Mouse (Mus musculus): Measurements from ENCODE around the gene Sdhaf1. TPM values are rescaled to one million over a fixed set of nuclear protein-coding genes. Genes with fewer than 3 reads are reported as not detected.

The Sdhaf1 gene
- polyA plus RNA-seq (2015; fragmentation: Nextera tagmentation; extraction: Ambion mirVana), result 21.2 and 23.6 TPM in 2 replicates

DNA sequence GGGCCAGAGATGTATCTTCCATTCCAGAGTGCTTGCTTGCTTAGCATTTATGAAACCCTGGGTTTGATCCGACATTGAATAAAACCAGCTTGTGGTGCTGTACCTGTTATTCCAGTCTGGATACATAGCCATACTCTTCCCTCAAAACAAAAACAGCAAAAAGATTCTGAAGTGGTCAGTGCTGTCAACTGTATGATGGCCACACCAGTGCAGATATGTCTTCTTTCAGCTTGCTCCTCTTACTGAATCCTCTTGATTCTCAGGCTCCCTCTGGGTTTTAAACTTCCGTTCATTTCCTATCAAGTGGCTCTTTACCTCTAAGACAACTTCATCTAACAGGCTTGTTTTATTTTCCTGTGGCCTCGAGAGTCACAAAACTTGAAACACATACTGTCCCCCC, at the start of gene Sdhaf1:
Sdhaf1 (minus strand) TSS at position 101 of the 400 bp plus-strand sequence.
- H3K4me3 ChIP-seq (replicated peaks), result peak within 1 kb of the TSS; percentile 81
- peak within 1 kb of the TSS; percentile 44; the same call in 1 of the 2 replicates for H3K9ac ChIP-seq (replicated peaks)
- peak within 1 kb of the TSS; percentile 80 for H3K27ac ChIP-seq
- H3K36me3 ChIP-seq, result no peaks in the 10 kb centered on the region
- peak within 1 kb of the TSS; percentile 87 for H3K4me2 ChIP-seq (replicated peaks)
- H3K9me3 ChIP-seq, result no peaks in the 10 kb centered on the region
- no peak for ATAC-seq
- H3K27me3 ChIP-seq, result peaks cover 12% of the 10 kb centered on the region; the same call in 1 of the 2 replicates
- peaks cover 18% of the 10 kb centered on the region for H3K4me1 ChIP-seq (replicated peaks)
- 83% methylated on average over 3 of the region's 3 CpGs for WGBS

DNA sequence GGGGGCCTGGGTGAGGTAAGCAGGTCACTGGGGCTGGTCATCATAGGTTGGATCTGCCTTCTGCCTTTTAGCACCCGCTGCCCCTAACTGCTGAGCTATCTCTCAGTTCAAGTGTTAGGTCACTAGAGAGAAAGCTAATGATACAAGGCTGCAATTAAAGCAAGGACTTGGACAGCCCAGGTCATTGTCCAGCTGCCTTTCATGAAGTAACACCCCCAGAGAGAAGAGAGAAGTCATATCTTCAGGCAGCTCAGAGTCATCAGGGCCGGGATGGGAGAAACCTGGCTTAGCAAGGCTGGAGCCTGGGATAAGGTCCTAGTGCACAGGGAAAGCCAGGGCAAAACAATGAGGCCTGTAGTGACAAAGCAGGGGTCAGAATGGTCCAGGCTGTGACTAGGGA, 43.8 kb upstream of the Sdhaf1 start:
- no peak overlapping the region for H3K27ac ChIP-seq
- no peak for ATAC-seq
- H3K4me1 ChIP-seq (replicated peaks), result peaks cover 9% of the 10 kb centered on the region
- H3K4me3 ChIP-seq (replicated peaks), result no peak overlapping the region
- no peak overlapping the region for H3K4me2 ChIP-seq (replicated peaks)
- H3K27me3 ChIP-seq, result peaks cover 8% of the 10 kb centered on the region
- H3K9ac ChIP-seq (replicated peaks), result 0 out of 2 replicates have a peak overlapping the region, but pooled peaks have one; percentile 1
- 81% methylated on average over 2 of the region's 2 CpGs for WGBS
- no peaks in the 10 kb centered on the region for H3K36me3 ChIP-seq
- no peaks in the 10 kb centered on the region for H3K9me3 ChIP-seq

DNA sequence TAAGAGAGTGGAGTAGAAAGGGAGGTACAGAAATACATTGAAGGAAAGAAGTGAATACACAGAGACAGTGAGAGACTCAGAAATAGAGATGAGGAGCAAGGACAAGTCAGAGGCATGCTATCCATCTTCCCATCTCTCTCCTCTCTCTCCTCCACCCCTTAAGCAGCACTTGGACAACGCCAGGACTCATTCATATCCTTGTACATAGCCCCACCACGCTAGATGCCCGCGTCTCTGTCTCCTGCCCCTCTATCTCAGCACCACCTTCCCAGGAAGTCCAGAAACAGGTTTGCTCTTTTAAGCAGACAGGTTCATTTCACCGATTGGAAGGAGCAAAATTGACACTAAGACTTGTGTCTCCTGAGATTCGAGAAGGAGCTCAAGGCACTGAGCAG, 39.6 kb upstream of the Sdhaf1 start:
- Histone ChIP-seq H3K27ac (no peak overlapping the region; the same call in 1 of the 2 replicates), H3K4me1 (replicated peaks) (peaks cover 51% of the 10 kb centered on the region), H3K4me3 (replicated peaks) (peak overlapping the region; percentile 82), H3K9ac (replicated peaks) (peak overlapping the region; percentile 96), H3K36me3 (peaks cover 19% of the 10 kb centered on the region), H3K4me2 (replicated peaks) (peak overlapping the region; percentile 88), H3K9me3 (no peaks in the 10 kb centered on the region), H3K27me3 (peaks cover 8% of the 10 kb centered on the region)
- ATAC-seq, result peak; percentile 63
- 74% methylated on average over 6 of the region's 6 CpGs for WGBS

DNA sequence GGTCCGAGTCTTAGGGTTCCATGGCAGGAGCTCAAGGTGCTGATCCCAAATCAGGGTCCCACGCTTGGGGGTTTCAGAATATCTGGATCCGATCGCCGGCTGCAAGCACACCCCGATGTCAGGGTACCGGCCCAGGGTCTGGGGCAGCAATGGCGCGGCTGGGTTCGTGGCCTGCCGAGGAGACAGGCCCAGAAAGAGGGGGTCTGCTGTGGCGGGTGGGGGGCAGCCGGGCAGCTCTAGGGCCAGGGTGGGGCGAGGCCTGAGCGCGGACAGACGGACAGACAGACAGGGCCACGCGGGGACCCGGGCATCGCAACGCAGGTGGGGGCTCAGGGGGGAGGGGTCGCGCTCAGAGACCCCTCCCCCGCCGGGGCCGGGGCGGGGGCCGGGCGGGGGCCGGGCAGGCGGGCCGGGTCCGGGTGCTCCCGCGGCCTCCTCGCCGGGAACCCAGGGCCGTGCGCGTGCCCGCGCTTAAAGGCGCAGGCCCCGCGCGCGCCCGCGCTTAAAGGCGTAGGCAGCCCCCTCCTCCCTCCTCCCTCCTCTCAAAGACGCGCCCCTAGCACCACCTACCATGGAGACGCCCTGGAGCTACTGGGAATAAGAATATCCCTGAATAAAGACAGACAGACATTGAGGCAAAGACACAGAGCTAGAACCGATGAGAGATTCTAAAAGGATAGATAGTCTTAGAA, 39.1 kb upstream of the Sdhaf1 start, which contains the start of gene Lrfn3:
Lrfn3 (minus strand) TSS at position 121 of the 692 bp plus-strand sequence.
- WGBS, result 1% methylated on average over 47 of the region's 55 CpGs

DNA sequence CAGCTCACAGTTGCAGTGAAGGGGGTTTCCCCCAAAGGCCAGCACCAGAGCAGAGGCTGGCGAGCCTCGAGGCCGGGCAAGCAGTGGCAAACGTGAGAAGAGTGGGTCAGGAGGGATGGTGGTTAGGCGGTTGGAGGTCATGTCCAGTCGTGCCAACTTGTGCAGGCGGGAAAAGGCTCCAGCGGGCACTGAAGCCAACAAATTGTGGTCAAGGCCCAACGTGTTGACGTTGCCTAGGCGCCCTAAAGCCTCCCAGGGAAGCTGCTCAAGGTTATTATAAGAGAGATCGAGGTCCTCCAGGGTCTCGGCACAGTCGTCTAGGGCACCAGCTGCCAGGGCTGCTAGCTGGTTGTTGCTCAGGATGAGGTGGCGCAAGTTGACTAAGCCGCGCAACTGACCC, 36.3 kb upstream of the Sdhaf1 start:
- Histone ChIP-seq H3K27ac (no peak overlapping the region), H3K4me2 (replicated peaks) (peak overlapping the region; percentile 88), H3K27me3 (peaks cover 8% of the 10 kb centered on the region), H3K9me3 (no peaks in the 10 kb centered on the region), H3K4me3 (replicated peaks) (no peak overlapping the region), H3K36me3 (peaks cover 49% of the 10 kb centered on the region), H3K9ac (replicated peaks) (no peak overlapping the region), H3K4me1 (replicated peaks) (peaks cover 72% of the 10 kb centered on the region)
- WGBS, result 94% methylated on average over 17 of the region's 17 CpGs
- no peak for ATAC-seq

More for the DNA sequence above, 39.1 kb upstream of the Sdhaf1 start, which contains the start of gene Lrfn3:
- H3K9me3 ChIP-seq, result no peaks in the 10 kb centered on the region
- H3K4me3 ChIP-seq (replicated peaks), result peak within 1 kb of the TSS; percentile 82
- peak within 1 kb of the TSS; percentile 64 for H3K27ac ChIP-seq
- peaks cover 24% of the 10 kb centered on the region for H3K36me3 ChIP-seq
- H3K27me3 ChIP-seq, result peaks cover 8% of the 10 kb centered on the region
- peak within 1 kb of the TSS; percentile 88 for H3K4me2 ChIP-seq (replicated peaks)
- ATAC-seq, result peak; percentile 76
- H3K4me1 ChIP-seq (replicated peaks), result peaks cover 56% of the 10 kb centered on the region
- peak within 1 kb of the TSS; percentile 96 for H3K9ac ChIP-seq (replicated peaks)

DNA sequence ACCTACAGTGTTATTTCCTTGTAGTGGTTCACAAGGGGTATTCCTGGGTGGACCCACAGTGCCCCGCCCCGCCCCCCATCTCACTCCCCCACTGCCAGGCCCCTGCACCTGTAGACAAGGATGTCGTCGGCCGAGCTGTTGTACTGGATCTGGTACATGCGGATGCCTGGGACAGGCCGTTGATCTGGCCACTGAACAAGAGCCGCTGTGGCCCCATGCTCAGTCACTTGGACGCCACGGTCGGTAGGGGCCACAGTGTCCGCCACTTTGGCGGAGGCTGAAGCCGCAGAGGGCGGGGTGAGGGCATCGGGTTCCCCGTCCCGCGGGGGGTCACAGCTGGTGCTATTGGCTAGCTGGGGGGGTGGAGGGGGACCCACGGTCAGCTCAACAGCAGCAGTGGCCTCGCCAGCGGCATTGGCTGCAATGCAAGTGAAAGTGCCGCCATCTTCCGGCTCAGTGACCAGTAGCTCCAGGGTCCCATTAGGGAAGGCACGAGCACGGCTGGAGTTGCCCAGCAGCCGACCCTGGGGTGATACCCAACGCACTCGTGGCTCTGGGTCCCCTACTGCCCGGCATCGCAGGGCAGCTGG, 35.7 kb upstream of the Sdhaf1 start:
- no peak overlapping the region for H3K4me3 ChIP-seq (replicated peaks)
- H3K9me3 ChIP-seq, result no peaks in the 10 kb centered on the region
- 91% methylated on average over 31 of the region's 31 CpGs for WGBS
- H3K27me3 ChIP-seq, result peaks cover 4% of the 10 kb centered on the region; the same call in 1 of the 2 replicates
- peaks cover 56% of the 10 kb centered on the region for H3K36me3 ChIP-seq
- ATAC-seq, result no peak
- H3K27ac ChIP-seq, result no peak overlapping the region
- H3K4me1 ChIP-seq (replicated peaks), result peaks cover 76% of the 10 kb centered on the region
- peak overlapping the region; percentile 32; the same call in 1 of the 2 replicates for H3K9ac ChIP-seq (replicated peaks)
- peak overlapping the region; percentile 20 for H3K4me2 ChIP-seq (replicated peaks)

DNA sequence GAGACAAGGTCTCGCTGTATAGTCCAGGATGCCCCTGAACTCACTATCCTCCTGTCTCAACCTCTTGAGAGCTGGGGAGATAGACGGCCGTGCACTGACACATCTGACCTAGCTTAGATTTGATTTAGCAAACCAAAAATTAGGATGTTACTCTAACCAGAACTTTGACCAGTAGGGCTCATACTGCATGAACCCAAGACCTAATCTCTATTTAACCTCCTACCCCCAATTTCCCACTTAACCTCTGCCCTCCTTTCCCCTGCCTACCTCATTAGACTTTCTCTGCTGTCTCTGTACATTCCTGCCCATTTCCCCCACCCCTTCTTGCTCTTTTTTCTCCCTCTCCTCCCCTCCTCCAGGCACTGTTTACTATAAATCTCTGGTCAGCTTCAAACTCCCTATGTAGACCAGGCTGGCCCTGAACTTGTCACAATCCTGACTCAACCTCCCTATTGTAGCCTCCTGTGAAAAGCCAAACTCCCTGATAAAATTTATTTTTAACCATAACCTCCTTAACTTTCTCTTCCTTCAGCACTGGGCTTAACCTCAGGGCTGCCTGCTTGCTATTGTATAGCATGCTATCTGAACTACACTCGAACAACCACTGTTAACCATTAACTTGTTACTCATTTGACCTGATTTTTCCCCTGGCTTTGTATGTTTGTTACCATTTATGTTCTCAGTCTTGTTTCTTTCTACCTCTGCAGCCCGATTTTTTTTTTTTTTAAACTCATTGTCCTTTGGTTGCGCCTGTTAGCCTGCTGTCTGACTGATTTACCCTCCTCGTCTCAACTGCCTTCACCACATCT, 34.9 kb upstream of the Sdhaf1 start:
- H3K9me3 ChIP-seq, result no peaks in the 10 kb centered on the region
- no peak overlapping the region for H3K4me3 ChIP-seq (replicated peaks)
- H3K9ac ChIP-seq (replicated peaks), result peak overlapping the region; percentile 41; the same call in 1 of the 2 replicates
- WGBS, result 68% methylated on average over 7 of the region's 7 CpGs
- no peak overlapping the region for H3K27ac ChIP-seq
- H3K27me3 ChIP-seq, result no peaks in the 10 kb centered on the region
- peak overlapping the region; percentile 20 for H3K4me2 ChIP-seq (replicated peaks)
- ATAC-seq, result no peak
- H3K4me1 ChIP-seq (replicated peaks), result peaks cover 81% of the 10 kb centered on the region
- H3K36me3 ChIP-seq, result peaks cover 56% of the 10 kb centered on the region

DNA sequence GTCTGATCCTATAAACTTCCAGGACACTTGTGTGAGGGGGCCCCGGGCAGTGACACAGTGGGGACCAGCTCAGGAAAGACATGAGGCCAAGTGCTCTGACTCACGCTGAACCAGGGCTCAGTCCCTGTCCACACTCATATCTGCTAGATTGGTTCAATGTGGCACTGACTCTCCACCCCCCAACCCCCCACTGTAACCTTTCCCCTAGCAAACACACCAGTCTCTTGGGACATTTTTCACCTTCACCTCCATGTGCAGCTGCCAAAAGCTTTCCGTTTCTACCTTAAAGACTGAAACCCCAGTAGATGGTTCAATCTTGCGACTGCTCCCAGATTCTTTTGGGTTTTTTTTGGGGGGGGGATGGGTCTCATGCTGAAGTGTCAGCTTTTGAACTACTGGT, 30.4 kb upstream of the Sdhaf1 start:
- Histone ChIP-seq H3K9me3 (no peaks in the 10 kb centered on the region), H3K4me1 (replicated peaks) (peaks cover 41% of the 10 kb centered on the region), H3K27ac (no peak overlapping the region), H3K27me3 (peaks cover 19% of the 10 kb centered on the region; the same call in 1 of the 2 replicates), H3K4me3 (replicated peaks) (no peak overlapping the region), H3K4me2 (replicated peaks) (no peak overlapping the region), H3K36me3 (peaks cover 38% of the 10 kb centered on the region), H3K9ac (replicated peaks) (no peak overlapping the region)
- 0 out of 2 replicates have a peak, but pooled peaks have one; percentile 28 for ATAC-seq
- WGBS, result 72% methylated on average over 4 of the region's 4 CpGs

DNA sequence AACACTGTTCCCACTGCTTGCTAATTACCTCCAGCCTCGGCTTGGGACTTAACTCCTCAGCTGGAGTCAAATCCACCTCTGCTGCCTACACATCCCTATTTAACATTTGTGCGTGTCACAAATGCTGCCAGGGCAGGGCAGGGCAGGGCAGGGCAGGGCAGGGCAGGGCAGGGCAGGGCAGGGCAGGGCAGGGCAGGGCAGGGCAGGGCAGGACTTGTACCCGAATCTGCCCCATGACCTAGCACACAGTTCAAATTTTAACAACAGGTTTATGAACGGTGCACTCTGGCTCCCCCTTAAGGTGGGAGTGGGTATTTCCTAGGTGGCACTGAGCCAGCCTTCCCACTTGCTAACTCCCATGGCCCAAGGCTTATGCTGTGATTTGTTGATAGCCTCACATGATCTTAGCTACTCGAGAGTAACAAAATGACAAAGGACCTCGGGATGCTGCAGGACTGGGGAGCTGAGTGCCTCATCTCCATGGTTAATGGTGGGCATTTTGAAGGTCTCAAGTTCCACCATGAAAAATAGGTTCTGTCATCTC, 29.7 kb upstream of the Sdhaf1 start:
- WGBS, result 19% methylated on average over 6 of the region's 6 CpGs
- Histone ChIP-seq H3K4me1 (replicated peaks) (peaks cover 34% of the 10 kb centered on the region), H3K4me3 (replicated peaks) (no peak overlapping the region), H3K4me2 (replicated peaks) (no peak overlapping the region), H3K9ac (replicated peaks) (no peak overlapping the region), H3K27me3 (peaks cover 26% of the 10 kb centered on the region), H3K27ac (no peak overlapping the region), H3K36me3 (peaks cover 37% of the 10 kb centered on the region), H3K9me3 (no peaks in the 10 kb centered on the region)
- ATAC-seq, result peak; percentile 62; the same call in 1 of the 2 replicates

DNA sequence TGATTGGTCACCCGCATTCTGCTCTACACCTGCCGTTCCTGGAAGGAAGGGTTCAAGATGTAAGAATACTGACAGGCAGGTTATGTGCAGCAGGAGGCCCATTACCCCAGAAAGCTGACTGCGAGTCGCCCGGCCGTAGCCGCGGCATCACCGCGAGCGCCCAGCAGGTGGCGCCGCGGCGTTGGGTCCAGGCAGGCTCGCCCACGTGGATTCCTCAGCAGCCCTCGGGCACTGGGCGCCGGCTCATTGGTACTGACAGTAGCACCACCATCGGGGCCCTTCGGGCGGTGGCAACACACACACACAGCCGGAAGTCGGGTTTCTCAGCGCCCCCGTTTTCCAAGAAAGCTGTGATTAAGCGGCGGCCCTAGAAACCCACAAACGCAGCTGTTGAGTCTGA, 24.1 kb upstream of the Sdhaf1 start:
- Histone ChIP-seq H3K9me3 (no peaks in the 10 kb centered on the region), H3K9ac (replicated peaks) (0 out of 2 replicates have a peak overlapping the region, but pooled peaks have one; percentile 25), H3K4me1 (replicated peaks) (peaks cover 6% of the 10 kb centered on the region), H3K27me3 (peaks cover 57% of the 10 kb centered on the region), H3K36me3 (no peaks in the 10 kb centered on the region), H3K4me3 (replicated peaks) (no peak overlapping the region), H3K27ac (no peak overlapping the region), H3K4me2 (replicated peaks) (peak overlapping the region; percentile 45)
- ATAC-seq, result peak; percentile 66
- WGBS, result 2% methylated on average over 30 of the region's 30 CpGs

DNA sequence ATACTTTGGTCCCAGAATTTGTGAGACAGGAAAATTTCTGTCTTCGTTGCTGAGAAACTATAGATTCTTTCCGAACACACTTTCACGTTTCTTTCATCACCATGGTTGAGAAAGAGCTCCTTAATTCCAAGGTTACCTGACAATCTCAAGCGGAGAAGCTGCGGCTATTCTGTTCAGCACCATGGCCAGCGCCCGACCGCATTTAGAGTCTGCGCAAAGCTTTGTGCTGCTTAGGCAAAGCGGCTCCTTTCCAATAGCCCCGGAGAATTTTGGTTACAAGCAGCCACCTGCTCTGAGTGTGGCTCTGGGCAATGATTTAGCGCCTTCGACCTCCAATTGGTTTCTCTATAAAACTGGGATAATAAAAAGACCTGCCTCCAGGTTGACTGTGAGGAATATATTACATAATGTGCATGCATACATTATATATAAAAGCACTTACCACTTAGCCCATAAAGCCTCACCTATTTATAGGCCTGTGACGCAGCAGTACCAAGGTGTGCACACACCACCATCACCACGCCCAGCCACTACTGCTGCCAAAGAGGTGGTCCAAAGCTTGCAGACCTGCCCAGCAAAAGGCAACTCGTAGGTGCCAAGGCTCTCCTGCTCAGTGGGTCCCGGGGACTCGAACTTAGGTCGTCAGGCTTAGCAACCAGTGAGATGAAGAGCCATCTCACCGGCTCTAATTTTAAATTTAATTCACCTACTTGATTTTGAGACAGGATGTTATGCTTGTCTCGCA, 23.1 kb upstream of the Sdhaf1 start:
- Histone ChIP-seq H3K4me1 (replicated peaks) (peaks cover 6% of the 10 kb centered on the region), H3K9me3 (no peaks in the 10 kb centered on the region), H3K4me3 (replicated peaks) (no peak overlapping the region), H3K9ac (replicated peaks) (no peak overlapping the region), H3K4me2 (replicated peaks) (no peak overlapping the region), H3K36me3 (no peaks in the 10 kb centered on the region), H3K27me3 (peaks cover 64% of the 10 kb centered on the region), H3K27ac (no peak overlapping the region)
- WGBS, result 27% methylated on average over 21 of the region's 21 CpGs
- ATAC-seq, result no peak

Measured in midbrain, embryonic 13.5 days (tissue).